Mouse (Mus musculus): ENCODE data around the gene Rimbp2.

- TF ChIP-seq CTCF (IDR thresholded peaks at IDR 0.05; ENCODE audit: low read depth, low read length): no peak
- TF ChIP-seq POLR2A (IDR thresholded peaks at IDR 0.05; ENCODE audit: extremely low read depth, insufficient read depth, low read length): no peak
These were observed 108.3 kb downstream of the Rimbp2 start for GRCm38 (mm10) chr5:128845033-128845432.

Measured in liver, adult 2 months (tissue).